Mouse (Mus musculus) liver, adult 2 months (tissue): ENCODE measurements around the gene Trim2. TPM values are rescaled to one million over a fixed set of nuclear protein-coding genes. Genes with fewer than 3 reads are reported as not detected.

Experiments used
- DNase-seq: peaks from one replicate; pipeline ENCODE4 v3.0.0-alpha.2; 2011; ENCODE audit warnings: low read depth, low spot score; ENCODE audit errors: extremely low read depth
- H3K27ac ChIP-seq: fragments of 200-500 bp; replicated peaks from 2 replicates; pipeline ENCODE4 v1.5.1; 2012; ENCODE audit warnings: low read depth, mild to moderate bottlenecking, control low read depth, inconsistent platforms, low read length; ENCODE audit not compliant: insufficient read depth
- H3K27me3 ChIP-seq: fragments of 200-500 bp; 2 replicates; pipeline ENCODE4 v1.6.1; 2012; ENCODE audit warnings: mild to moderate bottlenecking, moderate library complexity, low read length, inconsistent platforms; ENCODE audit not compliant: control insufficient read depth, insufficient read depth
- H3K36me3 ChIP-seq: fragments of 200-500 bp; 2 replicates; pipeline ENCODE4 v1.6.1; 2012; ENCODE audit warnings: low read length, inconsistent platforms; ENCODE audit not compliant: control insufficient read depth, insufficient read depth
- H3K4me1 ChIP-seq: fragments of 200-500 bp; 2 replicates; pipeline ENCODE4 v1.6.1; 2011; ENCODE audit warnings: low read length; ENCODE audit not compliant: control insufficient read depth, insufficient read depth
- H3K4me3 ChIP-seq: fragments of 200-500 bp; 2 replicates; pipeline ENCODE4 v1.5.1; 2011; ENCODE audit warnings: low read depth, mild to moderate bottlenecking, control low read depth, low read length, moderate library complexity; ENCODE audit not compliant: insufficient read depth
- H3K79me2 ChIP-seq: fragments of 200-500 bp; 2 replicates; pipeline ENCODE4 v1.6.1; 2012; ENCODE audit warnings: inconsistent platforms, mild to moderate bottlenecking, low read length, moderate library complexity; ENCODE audit not compliant: control insufficient read depth, insufficient read depth
- H3K9ac ChIP-seq: fragments of 200-500 bp; 2 replicates; pipeline ENCODE4 v1.6.1; 2012; ENCODE audit warnings: low read depth, mild to moderate bottlenecking, control low read depth, inconsistent platforms, low read length
- CTCF ChIP-seq: fragments of 200-500 bp; IDR thresholded peaks from 2 replicates; pipeline ENCODE4 v1.5.1; 2011; ENCODE audit warnings: low read depth, low read length, control low read depth
- POLR2A ChIP-seq: fragments of 200-500 bp; IDR thresholded peaks from 2 replicates; pipeline ENCODE4 v1.6.1; 2011; ENCODE audit warnings: low read length, control low read depth; ENCODE audit not compliant: insufficient read depth; ENCODE audit errors: extremely low read depth
- WGBS: fragments of 180-500 bp; shearing (Covaris S2); methylation state at CpG from one replicate; pipeline ENCODE4 v1.1.7; 2018; 5-methylcytosine and 5-hydroxymethylcytosine counted together
- polyA plus RNA-seq: library from polyadenylated mRNA; depleted of rRNA; stranded (reverse); fragments of >200 nt; gene quantifications from 2 replicates; pipeline ENCODE4 v1.2.3, GENCODE M21; 2012
- total RNA-seq: library from RNA; depleted of rRNA; stranded (reverse); fragments of >200 nt; gene quantifications from 2 replicates; pipeline ENCODE4 v1.2.3, GENCODE M21; 2014

Gene Trim2
- total and polyA plus RNA-seq, 2 experiments = 10.0 to 27.4 TPM

GRCm38 (mm10) chr3:84241098-84241497 is 65.6 kb downstream of the Trim2 start:
- H3K9ac ChIP-seq = no peak overlapping the region
- H3K27ac ChIP-seq = no peak overlapping the region
- H3K36me3 ChIP-seq = no peaks in the 10 kb centered on the region
- H3K27me3 ChIP-seq = no peaks in the 10 kb centered on the region
- TF ChIP-seq CTCF (no peak), POLR2A (no peak)
- 48% methylated on average over 4 of the region's 4 CpGs for WGBS
- peak; percentile 65 for DNase-seq
- no peak overlapping the region for H3K4me3 ChIP-seq
- H3K4me1 ChIP-seq = no peaks in the 10 kb centered on the region; the same call in 1 of the 2 replicates
- H3K79me2 ChIP-seq = no peaks in the 10 kb centered on the region; the same call in 1 of the 2 replicates

- Histone ChIP-seq H3K4me1 (peaks cover 23% of the 10 kb centered on the region), H3K27ac (peak overlapping the region; percentile 27), H3K4me3 (no peak overlapping the region), H3K36me3 (no peaks in the 10 kb centered on the region), H3K79me2 (no peaks in the 10 kb centered on the region; the same call in 1 of the 2 replicates), H3K27me3 (no peaks in the 10 kb centered on the region), H3K9ac (no peak overlapping the region)
- TF ChIP-seq POLR2A = no peak
- TF ChIP-seq CTCF = no peak
- peak; percentile 79 for DNase-seq
- 36% methylated on average over 10 of the region's 10 CpGs for WGBS
These were observed 71.0 kb downstream of the Trim2 start for GRCm38 (mm10) chr3:84235420-84236304.

- DNase-seq = peak; percentile 69
- H3K4me1 ChIP-seq = peaks cover 27% of the 10 kb centered on the region
- H3K27me3 ChIP-seq = no peaks in the 10 kb centered on the region
- TF ChIP-seq CTCF (no peak), POLR2A (no peak)
- no peaks in the 10 kb centered on the region for H3K36me3 ChIP-seq
- WGBS = 14% methylated on average over 4 of the region's 4 CpGs
- H3K9ac ChIP-seq = no peak overlapping the region
- peak overlapping the region; percentile 27 for H3K27ac ChIP-seq
- H3K4me3 ChIP-seq = no peak overlapping the region
- no peaks in the 10 kb centered on the region; the same call in 1 of the 2 replicates for H3K79me2 ChIP-seq
These were observed 72.1 kb downstream of the Trim2 start for GRCm38 (mm10) chr3:84234562-84234961.

- Histone ChIP-seq H3K4me1 (peaks cover 27% of the 10 kb centered on the region), H3K27me3 (no peaks in the 10 kb centered on the region), H3K9ac (no peak overlapping the region), H3K79me2 (peaks cover 4% of the 10 kb centered on the region; the same call in 1 of the 2 replicates), H3K36me3 (no peaks in the 10 kb centered on the region), H3K27ac (no peak overlapping the region), H3K4me3 (no peak overlapping the region)
- 83% methylated on average over 5 of the region's 5 CpGs for WGBS
- TF ChIP-seq POLR2A (no peak), CTCF (no peak)
- no peak for DNase-seq
These were observed 72.8 kb downstream of the Trim2 start for GRCm38 (mm10) chr3:84233663-84234415.

- Histone ChIP-seq H3K36me3 (no peaks in the 10 kb centered on the region), H3K9ac (no peak overlapping the region), H3K4me3 (no peak overlapping the region), H3K79me2 (peaks cover 4% of the 10 kb centered on the region; the same call in 1 of the 2 replicates), H3K27ac (no peak overlapping the region), H3K27me3 (no peaks in the 10 kb centered on the region), H3K4me1 (peaks cover 31% of the 10 kb centered on the region)
- WGBS = 81% methylated on average over 6 of the region's 6 CpGs
- no peak for DNase-seq
- TF ChIP-seq CTCF (no peak), POLR2A (no peak)
These were observed 74.4 kb downstream of the Trim2 start for GRCm38 (mm10) chr3:84232312-84232711.
